Mouse (Mus musculus): Measurements from ENCODE around the gene Zfp280b. TPM values are rescaled to one million over a fixed set of nuclear protein-coding genes. Genes with fewer than 3 reads are reported as not detected.

Zfp280b gene
- total RNA-seq, 1 experiment = 31.6 TPM

DNA sequence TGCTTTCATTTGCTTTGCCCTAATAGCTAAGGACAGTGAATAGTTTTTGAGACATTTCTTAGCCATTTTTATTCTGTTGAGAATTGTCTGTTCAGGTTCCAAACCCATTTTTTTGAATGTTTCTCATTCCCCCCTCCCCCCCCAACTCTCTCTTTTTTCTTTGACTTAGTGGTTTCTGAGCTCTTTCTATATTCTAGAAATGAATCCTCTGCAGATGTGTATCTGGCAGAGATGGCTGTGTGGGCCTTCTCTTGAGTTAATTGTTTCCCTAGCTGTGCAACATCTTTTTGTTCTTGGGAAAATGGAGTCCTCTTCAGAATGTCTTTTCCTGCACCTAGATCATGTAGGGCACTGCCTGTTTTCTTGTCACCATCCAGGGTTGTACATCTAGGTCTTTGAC lies 2.8 kb downstream of the Zfp280b start:
- no peak overlapping the region for H3K9ac ChIP-seq (ENCODE audit: insufficient read depth, low read depth, low read length, poor library complexity, severe bottlenecking)
- H3K9me3 ChIP-seq (ENCODE audit: control insufficient read depth, insufficient read depth, low read depth, low read length) = no peaks in the 10 kb centered on the region
- no peak for TF ChIP-seq HCFC1 (IDR thresholded peaks at IDR 0.05; ENCODE audit: borderline replicate concordance, insufficient read depth, low read length)
- no peak for TF ChIP-seq ZC3H11A (IDR thresholded peaks at IDR 0.05; ENCODE audit: borderline replicate concordance, low read depth, low read length)
- TF ChIP-seq MAFK (IDR thresholded peaks at IDR 0.05; ENCODE audit: insufficient read depth, low read depth, low read length) = no peak
- no peak for TF ChIP-seq ZNF384 (IDR thresholded peaks at IDR 0.05; ENCODE audit: low read depth, low read length)
- no peak for TF ChIP-seq CHD2 (IDR thresholded peaks at IDR 0.05; ENCODE audit: low read depth, low read length)
- DNase-seq (ENCODE audit: low read depth, low spot score) = no peak
- peaks cover 24% of the 10 kb centered on the region for H3K36me3 ChIP-seq (ENCODE audit: control insufficient read depth, insufficient read depth, low read length, poor library complexity, severe bottlenecking)
- H3K4me1 ChIP-seq (ENCODE audit: control insufficient read depth in 2 of 2, insufficient read depth in 2 of 2, low read length in 2 of 2, poor library complexity in 1 of 2) = peaks cover 9 to 10% of the 10 kb centered on the region in 2 experiments
- H3K27ac ChIP-seq (ENCODE audit: insufficient read depth, low read depth, low read length, poor library complexity, severe bottlenecking) = no peak overlapping the region
- peak overlapping the region in 1 of 2 experiments; percentile 3; a peak in 1 of 4 replicates for H3K4me3 ChIP-seq (ENCODE audit: insufficient read depth in 1 of 2, low read depth in 1 of 2, low read length in 2 of 2, poor library complexity in 1 of 2, severe bottlenecking in 1 of 2)
- in situ Hi-C loops (cut with MboI; ENCODE audit: low sequenced_read_pairs in 2 of 2, unreplicated experiment in 2 of 2) = no loop called here

DNA sequence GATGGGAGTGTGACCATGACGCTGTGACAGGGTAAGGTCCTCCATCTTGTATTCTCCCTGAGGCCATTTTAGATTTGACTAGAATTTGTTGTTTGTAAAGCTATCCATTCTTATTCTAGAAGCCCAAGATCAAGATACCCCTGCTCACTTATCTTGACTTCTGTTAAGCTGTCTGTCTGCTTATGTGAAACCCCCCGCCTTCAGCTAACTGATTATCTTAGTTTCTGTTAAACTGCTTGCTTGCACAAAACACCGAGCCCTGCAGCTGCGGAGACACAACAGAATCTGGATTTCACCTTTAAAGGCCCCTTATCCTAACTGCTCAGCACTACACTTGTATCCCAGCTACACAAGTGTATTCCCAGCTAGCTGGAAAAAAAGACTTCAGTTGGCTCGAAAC lies 4.5 kb downstream of the Zfp280b start:
- DNase-seq (ENCODE audit: low read depth, low spot score) = no peak
- Histone ChIP-seq H3K4me1 (ENCODE audit: control insufficient read depth in 2 of 2, insufficient read depth in 2 of 2, low read length in 2 of 2, poor library complexity in 1 of 2) (peaks cover 7 to 11% of the 10 kb centered on the region in 2 experiments), H3K36me3 (ENCODE audit: control insufficient read depth, insufficient read depth, low read length, poor library complexity, severe bottlenecking) (peaks cover 34% of the 10 kb centered on the region), H3K9ac (ENCODE audit: insufficient read depth, low read depth, low read length, poor library complexity, severe bottlenecking) (peak overlapping the region; percentile 15; the same call in 1 of the 2 replicates), H3K9me3 (ENCODE audit: control insufficient read depth, insufficient read depth, low read depth, low read length) (no peaks in the 10 kb centered on the region), H3K27ac (ENCODE audit: insufficient read depth, low read depth, low read length, poor library complexity, severe bottlenecking) (peak overlapping the region; percentile 38; the same call in 1 of the 2 replicates), H3K4me3 (ENCODE audit: insufficient read depth in 1 of 2, low read depth in 1 of 2, low read length in 2 of 2, poor library complexity in 1 of 2, severe bottlenecking in 1 of 2) (peak overlapping the region in 1 of 2 experiments; percentile 30; a peak in 1 of 4 replicates)
- in situ Hi-C loops (cut with MboI; ENCODE audit: low sequenced_read_pairs in 2 of 2, unreplicated experiment in 2 of 2) = no loop called here
- TF ChIP-seq HCFC1 (IDR thresholded peaks at IDR 0.05; ENCODE audit: borderline replicate concordance, insufficient read depth, low read length) (no peak), CHD2 (IDR thresholded peaks at IDR 0.05; ENCODE audit: low read depth, low read length) (no peak), ZNF384 (IDR thresholded peaks at IDR 0.05; ENCODE audit: low read depth, low read length) (no peak), ZC3H11A (IDR thresholded peaks at IDR 0.05; ENCODE audit: borderline replicate concordance, low read depth, low read length) (no peak), MAFK (IDR thresholded peaks at IDR 0.05; ENCODE audit: insufficient read depth, low read depth, low read length) (no peak)

DNA sequence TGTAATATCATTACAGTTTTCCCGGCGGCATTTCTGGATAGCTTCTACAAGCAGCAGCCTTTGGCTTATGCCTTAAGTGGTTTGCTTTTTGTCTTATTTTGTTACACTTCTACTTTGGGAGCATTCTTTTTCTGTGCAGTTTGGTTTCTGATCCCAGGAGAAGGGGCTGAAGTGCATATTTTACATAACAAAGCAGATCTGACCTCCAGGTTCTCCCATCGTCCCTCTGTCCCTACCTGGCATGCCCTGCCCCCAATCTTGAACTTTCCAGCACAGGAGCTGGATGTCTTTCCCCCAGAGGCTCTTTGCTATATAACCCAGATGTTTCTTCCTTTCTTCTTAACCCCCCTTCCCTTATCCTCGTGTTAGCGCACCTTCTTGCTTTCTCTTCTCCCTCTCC lies 12.9 kb downstream of the Zfp280b start:
- Histone ChIP-seq H3K4me3 (ENCODE audit: insufficient read depth in 1 of 2, low read depth in 1 of 2, low read length in 2 of 2, poor library complexity in 1 of 2, severe bottlenecking in 1 of 2) (no peak overlapping the region), H3K27ac (ENCODE audit: insufficient read depth, low read depth, low read length, poor library complexity, severe bottlenecking) (peak overlapping the region; percentile 85; the same call in 1 of the 2 replicates), H3K4me1 (ENCODE audit: control insufficient read depth in 2 of 2, insufficient read depth in 2 of 2, low read length in 2 of 2, poor library complexity in 1 of 2) (peaks cover 4 to 27% of the 10 kb centered on the region in 2 experiments), H3K36me3 (ENCODE audit: control insufficient read depth, insufficient read depth, low read length, poor library complexity, severe bottlenecking) (peaks cover 16% of the 10 kb centered on the region), H3K9ac (ENCODE audit: insufficient read depth, low read depth, low read length, poor library complexity, severe bottlenecking) (peak overlapping the region; percentile 38; the same call in 1 of the 2 replicates), H3K9me3 (ENCODE audit: control insufficient read depth, insufficient read depth, low read depth, low read length) (no peaks in the 10 kb centered on the region)
- no peak for DNase-seq (ENCODE audit: low read depth, low spot score)
- in situ Hi-C loops (cut with MboI; ENCODE audit: low sequenced_read_pairs in 2 of 2, unreplicated experiment in 2 of 2) = no loop called here
- TF ChIP-seq MAFK (IDR thresholded peaks at IDR 0.05; ENCODE audit: insufficient read depth, low read depth, low read length) (no peak), ZC3H11A (IDR thresholded peaks at IDR 0.05; ENCODE audit: borderline replicate concordance, low read depth, low read length) (no peak), CHD2 (IDR thresholded peaks at IDR 0.05; ENCODE audit: low read depth, low read length) (0 out of 2 replicates have a peak, but pooled peaks have one; percentile 46), HCFC1 (IDR thresholded peaks at IDR 0.05; ENCODE audit: borderline replicate concordance, insufficient read depth, low read length) (no peak)

DNA sequence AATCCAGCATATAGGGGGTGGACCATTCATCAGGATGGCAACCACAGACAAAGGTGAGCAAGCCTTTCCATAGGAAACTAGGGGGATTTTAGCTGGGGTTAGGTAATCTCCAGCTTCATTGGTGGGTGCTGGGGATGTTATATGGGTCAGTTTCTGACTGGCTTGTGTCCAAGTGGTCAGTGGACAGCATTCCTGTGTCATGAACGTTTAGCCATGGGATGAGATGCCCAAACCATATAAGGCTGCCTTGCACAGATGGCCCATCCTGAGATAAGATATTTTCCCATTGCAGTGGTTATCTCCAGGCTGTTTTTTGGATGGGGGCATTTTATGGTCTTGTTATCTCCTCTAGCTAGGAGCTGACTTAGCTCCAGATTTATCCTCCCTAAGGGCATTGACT lies 14.3 kb downstream of the Zfp280b start:
- TF ChIP-seq CHD2 (IDR thresholded peaks at IDR 0.05; ENCODE audit: low read depth, low read length) = no peak
- no peak for TF ChIP-seq ZNF384 (IDR thresholded peaks at IDR 0.05; ENCODE audit: low read depth, low read length)
- no peak for TF ChIP-seq ZC3H11A (IDR thresholded peaks at IDR 0.05; ENCODE audit: borderline replicate concordance, low read depth, low read length)
- no peak for TF ChIP-seq MAFK (IDR thresholded peaks at IDR 0.05; ENCODE audit: insufficient read depth, low read depth, low read length)
- no peak for TF ChIP-seq HCFC1 (IDR thresholded peaks at IDR 0.05; ENCODE audit: borderline replicate concordance, insufficient read depth, low read length)
- DNase-seq (ENCODE audit: low read depth, low spot score) = no peak
- no peak overlapping the region for H3K4me3 ChIP-seq (ENCODE audit: insufficient read depth in 1 of 2, low read depth in 1 of 2, low read length in 2 of 2, poor library complexity in 1 of 2, severe bottlenecking in 1 of 2)
- H3K9me3 ChIP-seq (ENCODE audit: control insufficient read depth, insufficient read depth, low read depth, low read length) = no peaks in the 10 kb centered on the region
- peaks cover 4 to 25% of the 10 kb centered on the region in 2 experiments for H3K4me1 ChIP-seq (ENCODE audit: control insufficient read depth in 2 of 2, insufficient read depth in 2 of 2, low read length in 2 of 2, poor library complexity in 1 of 2)
- no peak overlapping the region for H3K9ac ChIP-seq (ENCODE audit: insufficient read depth, low read depth, low read length, poor library complexity, severe bottlenecking)
- H3K36me3 ChIP-seq (ENCODE audit: control insufficient read depth, insufficient read depth, low read length, poor library complexity, severe bottlenecking) = peaks cover 8% of the 10 kb centered on the region; the same call in 1 of the 2 replicates
- in situ Hi-C loops (cut with MboI; ENCODE audit: low sequenced_read_pairs in 2 of 2, unreplicated experiment in 2 of 2) = no loop called here
- H3K27ac ChIP-seq (ENCODE audit: insufficient read depth, low read depth, low read length, poor library complexity, severe bottlenecking) = no peak overlapping the region; the same call in 1 of the 2 replicates

Measured in ES-E14 (cell line).